Mouse (Mus musculus): Measurements from ENCODE around the gene Cers2. TPM values are rescaled to one million over a fixed set of nuclear protein-coding genes. Genes with fewer than 3 reads are reported as not detected.
A peak's percentile ranks its signal among the peaks of the same experiment; 100 is the strongest.

Gene Cers2
- total and polyA plus RNA-seq, 3 experiments = 134 to 357 (median 307) TPM

DNA sequence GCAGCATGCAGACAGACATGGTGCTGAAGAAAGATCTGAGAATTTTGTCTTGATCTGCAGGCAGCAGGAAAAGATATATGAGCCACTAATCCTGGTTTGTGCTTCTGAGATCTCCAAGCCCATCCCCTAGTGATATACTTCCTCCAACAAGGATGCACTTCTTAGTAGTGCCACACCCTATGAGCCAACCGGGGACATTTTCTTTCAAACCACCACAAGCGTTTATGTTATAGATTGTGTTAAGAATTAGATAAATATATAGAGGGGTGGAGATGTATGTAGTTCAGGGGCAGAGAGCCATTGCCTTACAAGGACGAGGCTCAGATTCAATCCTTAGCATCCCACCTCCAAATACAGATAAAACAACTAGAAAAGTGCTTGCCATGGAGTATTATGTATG, 4.1 kb upstream of the Cers2 start:
- no peak for TF ChIP-seq CHD2 (IDR thresholded peaks at IDR 0.05; ENCODE audit: low read length)
- no peak for TF ChIP-seq MXI1 (IDR thresholded peaks at IDR 0.05; ENCODE audit: low read depth, low read length)
- no peak for TF ChIP-seq UBTF (IDR thresholded peaks at IDR 0.05; ENCODE audit: borderline replicate concordance, insufficient read depth, low read depth, low read length)
- TF ChIP-seq JUND (IDR thresholded peaks at IDR 0.05; ENCODE audit: low read depth, low read length) = no peak
- TF ChIP-seq ZKSCAN1 (IDR thresholded peaks at IDR 0.05; ENCODE audit: low read depth, low read length) = no peak
- TF ChIP-seq USF2 (IDR thresholded peaks at IDR 0.05; ENCODE audit: borderline replicate concordance in 1 of 2, insufficient read depth in 1 of 2, low read depth in 1 of 2, low read length in 2 of 2) = no peak
- no peak for TF ChIP-seq EP300 (IDR thresholded peaks at IDR 0.05; ENCODE audit: low read depth in 1 of 2, low read length in 2 of 2)
- no peak for TF ChIP-seq ZNF384 (IDR thresholded peaks at IDR 0.05; ENCODE audit: low read depth, low read length)
- TF ChIP-seq RAD21 (IDR thresholded peaks at IDR 0.05; ENCODE audit: low read depth, low read length) = no peak
- TF ChIP-seq ZMIZ1 (IDR thresholded peaks at IDR 0.05; ENCODE audit: low read depth, low read length) = no peak
- TF ChIP-seq BHLHE40 (IDR thresholded peaks at IDR 0.05; ENCODE audit: borderline replicate concordance, low read depth, low read length) = no peak
- no peak for TF ChIP-seq CHD1 (IDR thresholded peaks at IDR 0.05; ENCODE audit: low read depth, low read length)
- no peak for TF ChIP-seq ZC3H11A (IDR thresholded peaks at IDR 0.05; ENCODE audit: low read depth, low read length)
- no peak for TF ChIP-seq GATA1 (IDR thresholded peaks at IDR 0.05; ENCODE audit: low read depth, low read length)
- TF ChIP-seq KAT2A (conservative IDR thresholded peaks at IDR 0.05; ENCODE audit: low read depth, low read length) = no peak
- Histone ChIP-seq H3K4me1 (ENCODE audit: control insufficient read depth in 1 of 2, insufficient read depth in 2 of 2, low read length in 2 of 2) (peaks cover 18 to 30% of the 10 kb centered on the region in 2 experiments), H3K27ac (ENCODE audit: control insufficient read depth, low read depth, low read length) (peak overlapping the region; percentile 44), H3K79me2 (ENCODE audit: control insufficient read depth, insufficient read depth, low read length, poor library complexity) (peaks cover 23% of the 10 kb centered on the region), H3K9ac (ENCODE audit: control insufficient read depth, low read depth, low read length, poor library complexity, severe bottlenecking) (no peak overlapping the region), H3K4me3 (ENCODE audit: control insufficient read depth in 1 of 2, insufficient read depth in 1 of 2, low read depth in 2 of 2, low read length in 2 of 2) (no peak overlapping the region), H3K36me3 (ENCODE audit: control insufficient read depth in 1 of 2, insufficient read depth in 2 of 2, low read length in 2 of 2) (peaks cover 0 to 27% of the 10 kb centered on the region in 2 experiments; a peak in 2 of 4 replicates), H3K27me3 (ENCODE audit: control insufficient read depth in 1 of 2, insufficient read depth in 2 of 2, low read length in 2 of 2) (no peaks in the 10 kb centered on the region), H3K9me3 (replicated peaks; ENCODE audit: insufficient read depth, low read length) (no peaks in the 10 kb centered on the region)
- peak; percentile 88 for DNase-seq (ENCODE audit: low read depth, low spot score)

DNA sequence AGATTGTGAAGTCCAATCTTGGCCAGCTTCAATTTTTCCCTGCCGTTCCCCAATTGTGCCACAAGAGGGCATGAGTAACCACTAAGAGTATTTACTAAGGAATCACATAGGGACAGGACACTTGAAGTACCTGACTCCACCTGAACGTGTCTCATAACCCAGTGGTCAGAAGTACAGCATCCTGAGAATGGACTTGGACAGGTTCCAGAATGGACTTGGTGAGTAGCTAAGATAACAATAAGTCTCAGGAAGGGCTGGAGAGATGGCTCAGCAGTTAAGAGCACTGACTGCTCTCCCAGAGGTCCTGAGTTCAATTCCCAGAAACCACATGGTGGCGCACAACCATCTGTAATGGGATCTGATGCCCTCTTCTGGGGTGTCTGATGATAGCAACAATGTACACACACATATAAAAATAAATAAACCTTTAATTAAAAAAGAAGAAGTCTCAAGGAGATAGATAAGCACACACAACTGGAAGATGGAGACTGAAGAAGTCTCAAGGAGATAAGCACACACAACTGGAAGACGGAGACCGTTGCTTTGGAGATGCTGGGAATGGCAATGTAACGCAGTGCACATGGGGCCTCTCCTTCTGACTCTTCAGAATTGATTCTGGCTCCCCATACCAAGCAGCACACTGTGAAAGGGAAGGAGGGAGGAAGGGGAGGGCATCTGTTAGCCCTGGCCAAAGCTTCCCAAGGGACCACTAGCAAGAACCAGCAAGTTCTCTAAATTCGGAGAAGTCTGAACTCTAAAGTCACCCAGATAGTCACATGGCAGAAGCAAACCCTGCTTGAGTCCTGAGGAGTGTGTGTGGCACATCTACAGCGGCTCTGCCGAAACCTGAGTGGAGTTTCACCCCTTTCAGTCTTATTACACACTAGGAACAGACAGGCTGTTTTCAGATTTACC, 3.4 kb upstream of the Cers2 start:
- peak; percentile 96 for DNase-seq (ENCODE audit: low read depth, low spot score)
- Histone ChIP-seq H3K79me2 (ENCODE audit: control insufficient read depth, insufficient read depth, low read length, poor library complexity) (peaks cover 30% of the 10 kb centered on the region), H3K4me3 (ENCODE audit: control insufficient read depth in 1 of 2, insufficient read depth in 1 of 2, low read depth in 2 of 2, low read length in 2 of 2) (peak overlapping the region; percentile 3 to 10), H3K9me3 (replicated peaks; ENCODE audit: insufficient read depth, low read length) (no peaks in the 10 kb centered on the region), H3K36me3 (ENCODE audit: control insufficient read depth in 1 of 2, insufficient read depth in 2 of 2, low read length in 2 of 2) (peaks cover 0 to 27% of the 10 kb centered on the region in 2 experiments; a peak in 2 of 4 replicates), H3K9ac (ENCODE audit: control insufficient read depth, low read depth, low read length, poor library complexity, severe bottlenecking) (peak overlapping the region; percentile 46), H3K4me1 (ENCODE audit: control insufficient read depth in 1 of 2, insufficient read depth in 2 of 2, low read length in 2 of 2) (peaks cover 18 to 30% of the 10 kb centered on the region in 2 experiments), H3K27me3 (ENCODE audit: control insufficient read depth in 1 of 2, insufficient read depth in 2 of 2, low read length in 2 of 2) (no peaks in the 10 kb centered on the region), H3K27ac (ENCODE audit: control insufficient read depth, low read depth, low read length) (peak overlapping the region; percentile 95)
- TF ChIP-seq CTCF (IDR thresholded peaks at IDR 0.05 in 2 of 3, conservative IDR thresholded peaks at IDR 0.05 in 1 of 3; ENCODE audit: control insufficient read depth in 1 of 3, insufficient read depth in 1 of 3, low read depth in 2 of 3, low read length in 3 of 3, poor library complexity in 1 of 3, severe bottlenecking in 1 of 3) = peak in 1 of 3 experiments; percentile 98; a peak in 2 of 6 replicates
- no peak for TF ChIP-seq ETS1 (IDR thresholded peaks at IDR 0.05; ENCODE audit: low read depth, low read length)
- peak; percentile 91 for TF ChIP-seq TAL1 (IDR thresholded peaks at IDR 0.05; ENCODE audit: low read length)
- no peak for TF ChIP-seq POLR2AphosphoS5 (IDR thresholded peaks at IDR 0.05; ENCODE audit: borderline replicate concordance, low read depth, low read length)
